Mouse (Mus musculus) left cerebral cortex, adult 2 months (tissue): ENCODE results near the gene 2010111I01Rik. TPM values are rescaled to one million over a fixed set of nuclear protein-coding genes. Genes with fewer than 3 reads are reported as not detected.

Experiments used
- DNase-seq, 2 experiments: peaks; one replicate each; pipeline ENCODE4 v3.0.0; 2021 to 2022; ENCODE audit warnings: low spot score in 2 of 2, mixed read lengths in 1 of 2; ENCODE audit errors: extremely low spot score in 1 of 2
- H3K27ac ChIP-seq: fragments of 200-600 bp; 2 replicates; pipeline ENCODE4 v1.8.1; 2022
- H3K4me3 ChIP-seq: fragments of 200-600 bp; 2 replicates; pipeline ENCODE4 v1.8.1; 2022
- CTCF ChIP-seq: fragments of 200-600 bp; IDR thresholded peaks from 2 replicates; pipeline ENCODE4 v1.8.1; 2022; ENCODE audit warnings: antibody characterized with exemption, mild to moderate bottlenecking, moderate library complexity
- intact Hi-C: fragments of 180-260 bp; cut with DNase I; formaldehyde crosslinking; loops from one replicate; pipeline ENCODE4 v1.15.1; 2025
- total RNA-seq, 2 experiments: library from RNA; stranded (reverse); gene quantifications; 2 replicates each; pipeline ENCODE4 v1.2.3; 2021

Gene 2010111I01Rik
- total RNA-seq, 2 experiments from 2014 or later, result 122 to 140 TPM

- DNase-seq, result no peak
- no peak overlapping the region for H3K4me3 ChIP-seq
- intact Hi-C loops, result no loop called here
- no peak overlapping the region for H3K27ac ChIP-seq
- no peak for TF ChIP-seq CTCF
These were observed 70.0 kb downstream of the 2010111I01Rik start for GRCm38 (mm10) chr13:63034666-63035065.

- H3K27ac ChIP-seq, result no peak overlapping the region
- no peak overlapping the region for H3K4me3 ChIP-seq
- no peak for TF ChIP-seq CTCF
- no peak for DNase-seq
- intact Hi-C loops, result no loop called here
These were observed 73.2 kb downstream of the 2010111I01Rik start for GRCm38 (mm10) chr13:63037906-63038305.

GRCm38 (mm10) chr13:63038415-63038814 lies 73.7 kb downstream of the 2010111I01Rik start:
- no peak overlapping the region for H3K4me3 ChIP-seq
- no peak overlapping the region for H3K27ac ChIP-seq
- DNase-seq, result no peak
- intact Hi-C loops, result no loop called here
- TF ChIP-seq CTCF, result no peak; the same call in 1 of the 2 replicates

GRCm38 (mm10) chr13:63038871-63039270 lies 74.2 kb downstream of the 2010111I01Rik start:
- intact Hi-C loops, result no loop called here
- TF ChIP-seq CTCF, result no peak
- Histone ChIP-seq H3K4me3 (no peak overlapping the region), H3K27ac (no peak overlapping the region)
- no peak for DNase-seq

GRCm38 (mm10) chr13:63039326-63039725 lies 74.6 kb downstream of the 2010111I01Rik start:
- DNase-seq, result no peak
- no peak overlapping the region for H3K4me3 ChIP-seq
- intact Hi-C loops, result no loop called here
- H3K27ac ChIP-seq, result no peak overlapping the region
- TF ChIP-seq CTCF, result no peak

- DNase-seq, result no peak
- intact Hi-C loops, result loop anchor here (10.0 kb wide), 1 partner anchor 115 kb away; no protein-coding TSS in a partner anchor
These were observed 75.2 kb downstream of the 2010111I01Rik start for GRCm38 (mm10) chr13:63039848-63040247.

GRCm38 (mm10) chr13:63045504-63046205 lies 81.0 kb downstream of the 2010111I01Rik start:
- DNase-seq, result no peak
- peak; percentile 32 for TF ChIP-seq CTCF
- intact Hi-C loops, result loop anchor here (1.0 to 10.0 kb wide), 3 partner anchors 121 to 285 kb away; no protein-coding TSS in a partner anchor
- Histone ChIP-seq H3K4me3 (no peak overlapping the region), H3K27ac (no peak overlapping the region)

More at GRCm38 (mm10) chr13:63039848-63040247, 75.2 kb downstream of the 2010111I01Rik start:
- Histone ChIP-seq H3K27ac (no peak overlapping the region), H3K4me3 (no peak overlapping the region)
- no peak for TF ChIP-seq CTCF

GRCm38 (mm10) chr13:63046206-63047020 lies 81.7 kb downstream of the 2010111I01Rik start:
- H3K27ac ChIP-seq, result peak overlapping the region; percentile 48
- DNase-seq, result peak; percentile 64 to 68
- intact Hi-C loops, result loop anchor here (1.0 to 10.0 kb wide), 3 partner anchors 122 to 284 kb away; no protein-coding TSS in a partner anchor
- peak; percentile 81 for TF ChIP-seq CTCF
- H3K4me3 ChIP-seq, result no peak overlapping the region

- H3K27ac ChIP-seq, result no peak overlapping the region
- DNase-seq, result no peak
- TF ChIP-seq CTCF, result no peak
These were observed 99.0 kb downstream of the 2010111I01Rik start for GRCm38 (mm10) chr13:63063706-63064105.

GRCm38 (mm10) chr13:63066607-63067006 lies 101.9 kb downstream of the 2010111I01Rik start:
- DNase-seq, result no peak
- Histone ChIP-seq H3K27ac (no peak overlapping the region), H3K4me3 (no peak overlapping the region)
- no peak for TF ChIP-seq CTCF
- intact Hi-C loops, result no loop called here

More at GRCm38 (mm10) chr13:63063706-63064105, 99.0 kb downstream of the 2010111I01Rik start:
- H3K4me3 ChIP-seq, result no peak overlapping the region
- intact Hi-C loops, result no loop called here

- TF ChIP-seq CTCF, result no peak
- DNase-seq, result no peak
- H3K4me3 ChIP-seq, result no peak overlapping the region
- intact Hi-C loops, result no loop called here
- H3K27ac ChIP-seq, result peak overlapping the region; percentile 15; the same call in 1 of the 2 replicates
These were observed 103.9 kb downstream of the 2010111I01Rik start for GRCm38 (mm10) chr13:63068371-63069136.

GRCm38 (mm10) chr13:63071874-63072273 lies 107.2 kb downstream of the 2010111I01Rik start:
- intact Hi-C loops, result no loop called here
- H3K27ac ChIP-seq, result no peak overlapping the region
- no peak for TF ChIP-seq CTCF
- no peak overlapping the region for H3K4me3 ChIP-seq
- no peak for DNase-seq
